Mouse (Mus musculus): ENCODE measurements at regions not wholly inside any gene's neighbourhood (a gene's known extent, or its start where the extent isn't known, plus 50 kb on each side); places are given as distances from the start of the nearest gene placed in this dataset.
"Not testable (repeated sequence)": the region's sequence is repeated elsewhere in the genome, so short reads cannot be mapped to it uniquely, and the experiment has no call there.

GRCm38 (mm10) chr12:112299089-112299488 is 153.1 kb downstream of the Kif26a start:
- DNase-seq, result no peak

GRCm38 (mm10) chr12:112299603-112300002 is 153.6 kb downstream of the Kif26a start:
- no peak for DNase-seq

GRCm38 (mm10) chr12:112300125-112300524 is 154.1 kb downstream of the Kif26a start:
- peak in 1 of 2 experiments; percentile 54 for DNase-seq

GRCm38 (mm10) chr12:112301411-112301891 is 155.4 kb downstream of the Kif26a start:
- no peak for DNase-seq

GRCm38 (mm10) chr12:112301929-112302328 is 155.9 kb downstream of the Kif26a start:
- DNase-seq, result no peak

GRCm38 (mm10) chr12:112306208-112306607 is 160.2 kb downstream of the Kif26a start:
- no peak for DNase-seq

GRCm38 (mm10) chr12:112308016-112308415 is 162.0 kb downstream of the Kif26a start:
- no peak for DNase-seq

GRCm38 (mm10) chr12:112309096-112309495 is 163.1 kb downstream of the Kif26a start:
- DNase-seq, result not testable (repeated sequence)

- DNase-seq, result peak; percentile 73 to 80
These were observed 163.8 kb downstream of the Kif26a start for GRCm38 (mm10) chr12:112309781-112310180.

- DNase-seq, result peak; percentile 41 to 61
These were observed 164.7 kb downstream of the Kif26a start for GRCm38 (mm10) chr12:112310661-112311060.

GRCm38 (mm10) chr12:112314781-112315180 is 168.8 kb downstream of the Kif26a start:
- DNase-seq, result no peak

GRCm38 (mm10) chr12:112317191-112317590 is 171.2 kb downstream of the Kif26a start:
- no peak for DNase-seq

- no peak for DNase-seq
These were observed 170.8 kb upstream of the A530016L24Rik start for GRCm38 (mm10) chr12:112318461-112318860.

GRCm38 (mm10) chr12:112322196-112322595 is 167.1 kb upstream of the A530016L24Rik start:
- no peak for DNase-seq

GRCm38 (mm10) chr12:112327411-112327810 is 161.8 kb upstream of the A530016L24Rik start:
- no peak for DNase-seq

- no peak for DNase-seq
These were observed 160.3 kb upstream of the A530016L24Rik start for GRCm38 (mm10) chr12:112328809-112329575.

- no peak for DNase-seq
These were observed 159.4 kb upstream of the A530016L24Rik start for GRCm38 (mm10) chr12:112329701-112330301.

- peak in 1 of 2 experiments; percentile 0 for DNase-seq
These were observed 158.7 kb upstream of the A530016L24Rik start for GRCm38 (mm10) chr12:112330557-112330956.

GRCm38 (mm10) chr12:112331061-112331460 is 158.2 kb upstream of the A530016L24Rik start:
- DNase-seq, result peak in 1 of 2 experiments; percentile 8

GRCm38 (mm10) chr12:112333125-112334079 is 155.8 kb upstream of the A530016L24Rik start:
- DNase-seq, result peak in 1 of 2 experiments; percentile 55

- DNase-seq, result peak; percentile 45 to 58
These were observed 155.0 kb upstream of the A530016L24Rik start for GRCm38 (mm10) chr12:112334106-112334855.

GRCm38 (mm10) chr12:112335641-112336040 is 153.6 kb upstream of the A530016L24Rik start:
- no peak for DNase-seq
